Mouse (Mus musculus) embryonic facial prominence, embryonic 10.5 days (tissue): ENCODE results near the gene Ets1. TPM values are rescaled to one million over a fixed set of nuclear protein-coding genes. Genes with fewer than 3 reads are reported as not detected.

Source experiments
- DNase-seq: peaks from one replicate; pipeline ENCODE4 v3.0.0-alpha.2; 2017; ENCODE audit warnings: low spot score
- H3K27ac ChIP-seq: fragments of 300-500 bp; sonication (generic); replicated peaks from 2 replicates; pipeline ENCODE4 v1.5.1; 2016; ENCODE audit warnings: mild to moderate bottlenecking
- H3K27me3 ChIP-seq: fragments of 300-500 bp; sonication (generic); replicated peaks from 2 replicates; pipeline ENCODE4 v1.6.1; 2016; ENCODE audit warnings: low read depth, mild to moderate bottlenecking; ENCODE audit not compliant: poor library complexity, severe bottlenecking
- H3K36me3 ChIP-seq: fragments of 300-500 bp; sonication (generic); replicated peaks from 2 replicates; pipeline ENCODE4 v1.6.1; 2016; ENCODE audit warnings: mild to moderate bottlenecking, moderate library complexity
- H3K4me1 ChIP-seq: fragments of 300-500 bp; sonication (generic); 2 replicates; pipeline ENCODE4 v1.6.1; 2016
- H3K4me3 ChIP-seq: fragments of 300-500 bp; sonication (generic); 2 replicates; pipeline ENCODE4 v1.5.1; 2016; ENCODE audit warnings: mild to moderate bottlenecking, moderate library complexity
- H3K9me3 ChIP-seq: fragments of 300-500 bp; sonication (generic); 2 replicates; pipeline ENCODE4 v1.6.1; 2016; ENCODE audit warnings: mild to moderate bottlenecking
- WGBS: fragments of 180-500 bp; shearing (Covaris S2); methylation state at CpG from one replicate; pipeline ENCODE4 v1.1.7; 2016; 5-methylcytosine and 5-hydroxymethylcytosine counted together
- polyA plus RNA-seq: library from polyadenylated mRNA; unstranded; fragments of >200 nt; fragmentation: Nextera tagmentation; extraction: Ambion mirVana; gene quantifications from 2 replicates; pipeline ENCODE4 v1.2.1, GENCODE M21; 2016

Gene Ets1
- polyA plus RNA-seq, 1 experiment from 2014 or later, result 38.6 TPM

GRCm38 (mm10) chr9:32714487-32714886 is 78.5 kb downstream of the Ets1 start:
- H3K27me3 ChIP-seq, result peaks cover 8% of the 10 kb centered on the region; the same call in 1 of the 2 replicates
- no peak for DNase-seq

GRCm38 (mm10) chr9:32715806-32716466 is 79.9 kb downstream of the Ets1 start:
- H3K4me1 ChIP-seq, result peaks cover 98% of the 10 kb centered on the region
- H3K4me3 ChIP-seq, result no peak overlapping the region
- no peaks in the 10 kb centered on the region for H3K9me3 ChIP-seq
- peaks cover 8% of the 10 kb centered on the region; the same call in 1 of the 2 replicates for H3K27me3 ChIP-seq
- no peaks in the 10 kb centered on the region for H3K36me3 ChIP-seq
- 36% methylated on average over 9 of the region's 9 CpGs for WGBS
- H3K27ac ChIP-seq, result peak overlapping the region; percentile 26
- DNase-seq, result no peak

More at GRCm38 (mm10) chr9:32714487-32714886, 78.5 kb downstream of the Ets1 start:
- no peak overlapping the region for H3K4me3 ChIP-seq
- no peak overlapping the region for H3K27ac ChIP-seq
- no peaks in the 10 kb centered on the region for H3K36me3 ChIP-seq
- 64% methylated on average over 7 of the region's 7 CpGs for WGBS
- H3K9me3 ChIP-seq, result no peaks in the 10 kb centered on the region
- peaks cover 97% of the 10 kb centered on the region for H3K4me1 ChIP-seq

DNA sequence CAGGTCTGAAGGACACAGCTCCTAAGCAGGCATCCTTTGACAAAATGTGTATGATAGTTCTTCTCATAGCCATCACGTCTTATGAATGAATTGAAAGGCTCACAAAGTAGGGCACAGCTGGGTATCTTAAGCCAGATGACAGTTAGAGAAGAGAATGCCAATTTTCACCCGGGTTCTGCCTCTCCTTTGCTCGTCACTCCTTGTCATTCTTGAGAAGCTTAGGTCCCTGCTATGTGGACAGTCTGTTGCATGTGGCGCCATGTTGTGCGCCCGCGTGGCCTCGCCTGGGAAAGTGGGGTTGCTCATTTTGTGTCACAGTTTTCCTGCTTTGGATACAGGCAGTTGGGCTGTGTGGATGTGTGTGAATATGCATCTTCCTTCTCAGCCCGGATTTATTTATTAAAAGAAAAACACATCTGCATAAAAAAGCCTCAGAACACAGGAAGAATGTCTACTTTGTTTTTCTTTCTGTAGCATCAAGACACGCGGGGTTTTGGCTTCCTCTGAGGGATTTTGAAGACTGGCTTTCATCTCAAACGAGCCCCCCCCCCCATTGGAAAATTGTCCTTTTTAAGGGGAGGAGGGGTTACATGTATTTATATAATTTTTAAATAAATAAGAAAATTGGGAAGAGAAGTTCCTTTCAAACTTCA is 81.4 kb downstream of the Ets1 start:
- no peak overlapping the region for H3K4me3 ChIP-seq
- WGBS, result 75% methylated on average over 12 of the region's 12 CpGs
- peak overlapping the region; percentile 55; the same call in 1 of the 2 replicates for H3K27ac ChIP-seq
- H3K27me3 ChIP-seq, result peaks cover 8% of the 10 kb centered on the region; the same call in 1 of the 2 replicates
- no peak for DNase-seq
- H3K4me1 ChIP-seq, result peaks cover 98% of the 10 kb centered on the region
- no peaks in the 10 kb centered on the region for H3K36me3 ChIP-seq
- no peaks in the 10 kb centered on the region for H3K9me3 ChIP-seq

DNA sequence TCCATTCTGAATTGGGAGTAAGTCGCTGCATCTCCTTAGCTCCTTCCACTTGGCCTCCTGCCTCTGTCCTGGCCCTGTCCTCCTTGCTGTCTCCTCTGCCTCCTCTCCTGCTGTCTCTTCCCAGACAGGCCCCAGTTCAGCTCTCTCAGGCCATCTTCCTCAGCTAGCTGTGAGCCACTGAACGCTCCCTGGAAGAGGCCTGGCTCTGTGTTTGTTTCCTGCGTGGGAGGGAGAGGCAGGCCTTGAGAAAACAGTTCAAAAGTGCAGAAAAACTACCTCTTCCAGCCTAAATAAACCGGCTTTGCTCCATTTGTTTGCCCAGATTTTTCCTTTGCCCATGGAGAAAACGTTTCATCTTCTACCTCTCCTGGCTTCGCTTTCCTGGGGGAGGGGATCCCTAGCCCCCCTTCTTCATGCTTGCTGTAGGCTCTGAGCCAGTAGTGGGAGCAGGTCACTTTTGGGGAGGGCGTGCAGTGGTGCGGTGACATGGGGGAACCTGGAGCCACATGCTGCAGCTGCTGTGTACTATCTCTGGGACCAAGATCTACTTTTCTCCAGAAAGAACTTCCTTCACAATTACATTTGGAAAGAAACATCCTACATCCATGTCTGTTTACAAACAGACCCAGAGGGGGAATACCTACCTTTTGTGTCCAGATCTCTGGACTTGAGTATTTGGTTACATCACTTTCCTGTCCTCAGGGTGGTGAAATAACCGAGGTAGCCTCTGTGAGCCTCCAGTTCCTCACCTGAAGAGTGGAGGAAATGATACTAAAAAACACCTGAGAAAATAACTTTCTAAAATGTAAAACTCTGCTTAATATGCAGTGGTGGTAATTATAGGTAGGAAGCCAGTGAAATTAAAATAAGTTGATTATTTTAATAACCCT is 82.2 kb downstream of the Ets1 start:
- Histone ChIP-seq H3K4me1 (peaks cover 93% of the 10 kb centered on the region), H3K9me3 (no peaks in the 10 kb centered on the region), H3K4me3 (no peak overlapping the region), H3K27me3 (peaks cover 8% of the 10 kb centered on the region; the same call in 1 of the 2 replicates), H3K36me3 (no peaks in the 10 kb centered on the region), H3K27ac (peak overlapping the region; percentile 55)
- WGBS, result 59% methylated on average over 9 of the region's 9 CpGs
- DNase-seq, result no peak

- peaks cover 86% of the 10 kb centered on the region for H3K4me1 ChIP-seq
- 88% methylated on average over 4 of the region's 4 CpGs for WGBS
- H3K36me3 ChIP-seq, result no peaks in the 10 kb centered on the region
- DNase-seq, result no peak
- peaks cover 7% of the 10 kb centered on the region; the same call in 1 of the 2 replicates for H3K27me3 ChIP-seq
- no peak overlapping the region for H3K4me3 ChIP-seq
- no peaks in the 10 kb centered on the region for H3K9me3 ChIP-seq
- H3K27ac ChIP-seq, result no peak overlapping the region
These were observed 82.8 kb downstream of the Ets1 start for GRCm38 (mm10) chr9:32718868-32719267.

- peaks cover 3% of the 10 kb centered on the region; the same call in 1 of the 2 replicates for H3K27me3 ChIP-seq
- peak overlapping the region; percentile 80 for H3K27ac ChIP-seq
- peak overlapping the region; percentile 33; the same call in 1 of the 2 replicates for H3K4me3 ChIP-seq
- 28% methylated on average over 3 of the region's 3 CpGs for WGBS
- no peaks in the 10 kb centered on the region for H3K36me3 ChIP-seq
- H3K9me3 ChIP-seq, result no peaks in the 10 kb centered on the region
- no peak for DNase-seq
- peaks cover 75% of the 10 kb centered on the region for H3K4me1 ChIP-seq
These were observed 83.9 kb downstream of the Ets1 start for GRCm38 (mm10) chr9:32719941-32720263.

DNA sequence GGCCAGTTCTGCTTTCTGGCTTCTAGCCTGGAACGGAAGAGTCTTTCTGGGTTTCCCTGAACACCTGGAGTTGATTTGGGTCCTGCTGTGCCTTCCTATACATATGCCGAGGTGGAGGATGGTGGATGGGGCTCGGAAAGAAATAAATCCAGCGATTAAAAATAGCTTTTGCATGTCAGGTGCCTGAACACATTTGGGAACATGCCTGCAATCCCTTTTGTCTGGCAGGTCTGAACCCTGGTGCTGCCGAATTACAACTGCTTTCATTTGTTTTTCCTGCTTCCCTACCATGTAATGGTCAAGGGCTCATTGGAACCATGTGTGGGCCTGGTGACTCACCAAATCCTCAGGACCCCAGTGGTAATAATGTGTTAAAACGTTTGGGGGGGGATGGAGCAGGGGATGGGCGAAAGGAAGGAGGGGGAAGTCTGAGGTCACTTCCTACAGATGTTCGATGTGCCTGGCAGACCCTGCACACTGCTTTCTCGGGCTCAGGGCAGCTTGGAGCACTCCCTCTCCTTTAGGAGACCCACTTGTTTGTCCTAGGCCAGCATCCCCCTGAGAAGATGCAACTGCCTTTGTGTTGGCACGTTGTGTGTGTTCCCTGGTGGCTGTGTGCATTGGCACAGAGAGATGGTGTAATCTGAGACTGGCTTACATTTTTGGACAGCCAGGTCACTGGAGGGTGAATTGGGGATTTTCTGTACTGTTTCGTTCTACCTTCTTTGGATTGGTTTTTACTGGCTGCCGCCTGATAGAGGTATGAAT is 84.4 kb downstream of the Ets1 start:
- Histone ChIP-seq H3K9me3 (no peaks in the 10 kb centered on the region), H3K27me3 (peaks cover 3% of the 10 kb centered on the region; the same call in 1 of the 2 replicates), H3K36me3 (no peaks in the 10 kb centered on the region), H3K4me1 (peaks cover 70% of the 10 kb centered on the region), H3K4me3 (peak overlapping the region; percentile 33), H3K27ac (peak overlapping the region; percentile 80)
- 20% methylated on average over 12 of the region's 12 CpGs for WGBS
- DNase-seq, result peak; percentile 86

- Histone ChIP-seq H3K4me3 (peak overlapping the region; percentile 33; the same call in 1 of the 2 replicates), H3K27ac (peak overlapping the region; percentile 80), H3K27me3 (peaks cover 3% of the 10 kb centered on the region; the same call in 1 of the 2 replicates), H3K9me3 (no peaks in the 10 kb centered on the region), H3K36me3 (no peaks in the 10 kb centered on the region), H3K4me1 (peaks cover 66% of the 10 kb centered on the region)
- DNase-seq, result peak; percentile 53
- 23% methylated on average over 2 of the region's 2 CpGs for WGBS
These were observed 85.1 kb downstream of the Ets1 start for GRCm38 (mm10) chr9:32721081-32721480.

DNA sequence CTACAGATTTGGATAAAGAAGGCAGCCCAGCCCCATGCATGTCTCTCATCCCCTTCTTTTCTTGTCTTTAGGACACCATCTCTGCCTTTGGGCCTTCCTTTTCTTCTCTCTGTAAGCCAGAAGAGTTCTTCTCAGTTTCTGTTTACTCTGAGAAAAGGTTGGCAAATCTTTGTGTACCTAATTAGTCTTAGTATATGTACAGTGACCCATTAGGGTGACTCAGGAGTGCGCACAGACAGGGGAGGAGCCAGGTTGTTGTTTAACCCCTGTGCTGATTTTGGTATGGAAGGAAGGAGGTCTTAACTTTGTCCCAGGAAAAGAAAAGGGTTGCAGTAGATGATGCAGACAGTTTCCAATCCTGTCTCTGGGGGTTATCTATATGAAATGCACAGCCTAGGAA is 86.2 kb downstream of the Ets1 start:
- H3K36me3 ChIP-seq, result no peaks in the 10 kb centered on the region
- WGBS, result 88% methylated on average over 1 of the region's 1 CpGs
- no peak for DNase-seq
- no peak overlapping the region for H3K27ac ChIP-seq
- no peak overlapping the region for H3K4me3 ChIP-seq
- H3K27me3 ChIP-seq, result no peaks in the 10 kb centered on the region; the same call in 1 of the 2 replicates
- H3K9me3 ChIP-seq, result no peaks in the 10 kb centered on the region
- peaks cover 65% of the 10 kb centered on the region for H3K4me1 ChIP-seq

GRCm38 (mm10) chr9:32722969-32723368 is 86.9 kb downstream of the Ets1 start:
- Histone ChIP-seq H3K9me3 (no peaks in the 10 kb centered on the region), H3K27me3 (no peaks in the 10 kb centered on the region; the same call in 1 of the 2 replicates), H3K36me3 (no peaks in the 10 kb centered on the region), H3K4me1 (peaks cover 57% of the 10 kb centered on the region), H3K4me3 (no peak overlapping the region), H3K27ac (no peak overlapping the region)
- 84% methylated on average over 3 of the region's 3 CpGs for WGBS
- no peak for DNase-seq

GRCm38 (mm10) chr9:32724131-32724825 is 88.3 kb downstream of the Ets1 start:
- no peak overlapping the region for H3K4me3 ChIP-seq
- 0 out of 2 replicates have a peak, but pooled peaks cover 2% of the 10 kb centered on the region for H3K36me3 ChIP-seq
- no peaks in the 10 kb centered on the region for H3K27me3 ChIP-seq
- no peak overlapping the region for H3K27ac ChIP-seq
- no peak for DNase-seq
- peaks cover 44% of the 10 kb centered on the region for H3K4me1 ChIP-seq
- WGBS, result 82% methylated on average over 7 of the region's 7 CpGs
- H3K9me3 ChIP-seq, result no peaks in the 10 kb centered on the region
